Mouse (Mus musculus) cortical plate, adult 2 months (tissue): ENCODE measurements around the gene Faf2.

Experiments used
- CTCF ChIP-seq: fragments of 200-500 bp; IDR thresholded peaks from 2 replicates; pipeline ENCODE4 v1.5.1; 2011; ENCODE audit warnings: mild to moderate bottlenecking, control low read depth, low read length; ENCODE audit not compliant: insufficient read depth; ENCODE audit errors: extremely low read depth
- POLR2A ChIP-seq: fragments of 200-500 bp; IDR thresholded peaks from 2 replicates; pipeline ENCODE4 v1.6.1; 2011; ENCODE audit warnings: mild to moderate bottlenecking, low read length, control low read depth; ENCODE audit not compliant: insufficient read depth; ENCODE audit errors: extremely low read depth

DNA sequence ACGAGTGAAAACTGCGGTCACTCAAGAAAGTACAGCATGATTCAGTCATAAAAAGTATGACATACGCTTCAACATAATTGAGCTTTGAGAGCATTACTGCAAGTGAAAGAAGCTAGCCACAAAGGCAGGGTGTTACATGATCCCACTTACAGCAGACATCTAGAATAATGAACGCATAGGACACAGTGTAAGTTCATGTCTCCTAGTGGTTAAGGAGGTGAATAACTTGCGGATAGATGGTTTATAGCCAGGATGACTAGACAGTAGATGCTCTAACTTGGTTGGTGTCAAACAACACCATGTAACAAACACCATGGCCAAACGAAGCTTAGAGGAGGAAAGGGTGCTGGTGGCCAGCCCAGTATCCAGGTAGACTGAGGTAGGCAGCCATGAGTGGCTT, 4.6 kb upstream of the Faf2 start:
- no peak for TF ChIP-seq CTCF
- no peak for TF ChIP-seq POLR2A
